Mouse (Mus musculus) liver, postnatal 0 days (tissue): ENCODE measurements at regions not wholly inside any gene's neighbourhood (a gene's known extent, or its start where the extent isn't known, plus 50 kb on each side); places are given as distances from the start of the nearest gene placed in this dataset.

Experiments
- ATAC-seq: fragments of 200-750 bp; cut with Nextera tagmentation; 2 replicates; pipeline ENCODE4 v1.8.0; 2017; ENCODE audit warnings: mild to moderate bottlenecking, moderate library complexity
- DNase-seq: peaks from one replicate; pipeline ENCODE4 v3.0.0-alpha.2; 2016
- H3K27ac ChIP-seq: fragments of 300-500 bp; sonication (generic); 2 replicates; pipeline ENCODE4 v1.5.1; 2014; ENCODE audit warnings: antibody characterized with exemption, moderate library complexity, mild to moderate bottlenecking, low read depth
- H3K27me3 ChIP-seq: fragments of 300-500 bp; sonication (generic); 2 replicates; pipeline ENCODE4 v1.6.1; 2014; ENCODE audit warnings: low read length, control low read depth, mixed read lengths; ENCODE audit not compliant: insufficient read depth
- H3K36me3 ChIP-seq: fragments of 300-500 bp; sonication (generic); replicated peaks from 2 replicates; pipeline ENCODE4 v1.6.1; 2014; ENCODE audit warnings: mild to moderate bottlenecking, control low read depth, low read length, moderate library complexity, mixed read lengths; ENCODE audit not compliant: insufficient read depth
- H3K4me1 ChIP-seq: fragments of 300-500 bp; sonication (generic); 2 replicates; pipeline ENCODE4 v1.6.1; 2014; ENCODE audit warnings: antibody characterized with exemption, mild to moderate bottlenecking, control low read depth; ENCODE audit not compliant: insufficient read depth
- H3K4me2 ChIP-seq: fragments of 300-500 bp; sonication (generic); 2 replicates; pipeline ENCODE4 v1.6.1; 2014; ENCODE audit warnings: low read depth, mild to moderate bottlenecking, low read length, moderate library complexity, mixed read lengths
- H3K4me3 ChIP-seq: fragments of 300-500 bp; sonication (generic); 2 replicates; pipeline ENCODE4 v1.5.1; 2014; ENCODE audit warnings: low read depth, low read length
- H3K9ac ChIP-seq: fragments of 300-500 bp; sonication (generic); replicated peaks from 2 replicates; pipeline ENCODE4 v1.6.1; 2014; ENCODE audit warnings: mild to moderate bottlenecking, moderate library complexity
- H3K9me3 ChIP-seq: fragments of 300-500 bp; sonication (generic); 2 replicates; pipeline ENCODE4 v1.6.1; 2016; ENCODE audit warnings: mild to moderate bottlenecking, control low read depth, low read length, mixed read lengths
- CTCF ChIP-seq: sonication (generic); IDR thresholded peaks from 2 replicates; pipeline ENCODE4 v1.5.1; 2016; ENCODE audit warnings: antibody characterized with exemption, low read depth
- EP300 ChIP-seq: IDR thresholded peaks from 2 replicates; pipeline ENCODE4 v1.6.1; 2016; ENCODE audit warnings: antibody characterized with exemption, low read depth, mild to moderate bottlenecking
- WGBS: fragments of 180-500 bp; shearing (Covaris S2); extraction: QIAGEN DNeasy Blood & Tissue Kit; methylation state at CpG from one replicate; pipeline ENCODE4 v1.1.7; 2014; ENCODE audit not compliant: insufficient replicate concordance; 5-methylcytosine and 5-hydroxymethylcytosine counted together

DNA sequence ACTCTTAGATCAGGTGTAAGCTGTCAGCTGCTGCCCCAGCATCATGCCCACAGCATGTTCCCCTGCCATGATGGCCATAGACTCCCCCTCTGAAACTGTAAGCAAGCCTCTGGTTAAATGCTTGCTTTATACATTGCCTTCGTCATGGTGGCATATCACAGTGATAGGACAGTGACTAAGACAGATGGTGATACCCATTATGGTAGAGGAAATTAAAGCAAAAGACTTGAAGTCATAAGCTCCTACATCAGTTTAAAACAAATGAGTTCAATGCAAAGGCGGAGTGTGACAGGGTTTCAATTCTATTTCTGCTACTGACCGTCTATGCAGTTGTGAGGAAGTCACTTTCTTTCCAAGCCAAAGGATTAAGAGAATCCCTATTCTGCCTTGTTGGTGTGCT lies 204.9 kb downstream of the Rps15a start:
- 79% methylated on average over 3 of the region's 3 CpGs for WGBS
- Histone ChIP-seq H3K4me2 (no peak overlapping the region), H3K4me3 (no peak overlapping the region), H3K27me3 (no peaks in the 10 kb centered on the region), H3K4me1 (no peaks in the 10 kb centered on the region), H3K36me3 (no peaks in the 10 kb centered on the region), H3K9me3 (no peaks in the 10 kb centered on the region), H3K9ac (no peak overlapping the region), H3K27ac (no peak overlapping the region)
- no peak for TF ChIP-seq CTCF
- no peak for TF ChIP-seq EP300
- DNase-seq (no peak), ATAC-seq (no peak)

GRCm38 (mm10) chr7:117896528-117896927 lies 219.5 kb downstream of the Rps15a start:
- Histone ChIP-seq H3K27ac (no peak overlapping the region), H3K36me3 (no peaks in the 10 kb centered on the region), H3K4me2 (no peak overlapping the region), H3K27me3 (no peaks in the 10 kb centered on the region), H3K9me3 (no peaks in the 10 kb centered on the region), H3K4me3 (no peak overlapping the region), H3K9ac (no peak overlapping the region), H3K4me1 (no peaks in the 10 kb centered on the region)
- WGBS: 82% methylated on average over 2 of the region's 2 CpGs
- DNase-seq (peak; percentile 20), ATAC-seq (no peak)
- TF ChIP-seq EP300: no peak
- no peak for TF ChIP-seq CTCF

DNA sequence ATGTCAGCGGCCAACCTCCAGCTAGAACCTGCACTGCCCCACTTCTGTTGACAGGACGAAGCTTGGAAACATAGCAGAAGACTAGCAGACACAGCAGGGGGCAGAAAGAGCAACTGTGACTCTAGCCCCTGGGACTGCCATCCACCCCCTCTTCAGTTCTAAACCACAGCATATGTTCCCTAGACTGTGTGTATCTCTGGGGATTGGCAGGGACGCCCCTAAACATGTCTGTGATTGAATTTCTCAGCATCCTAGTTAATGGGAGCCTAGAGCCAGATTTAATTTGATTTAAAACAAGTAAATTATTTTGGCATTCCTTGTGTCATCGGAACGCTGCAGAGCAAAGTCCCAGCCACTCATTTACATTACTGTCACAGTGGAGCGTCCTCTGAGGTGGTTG lies 228.7 kb downstream of the Rps15a start:
- Histone ChIP-seq H3K4me2 (no peak overlapping the region), H3K4me3 (no peak overlapping the region), H3K4me1 (no peaks in the 10 kb centered on the region), H3K27ac (no peak overlapping the region), H3K36me3 (no peaks in the 10 kb centered on the region), H3K27me3 (no peaks in the 10 kb centered on the region), H3K9ac (no peak overlapping the region), H3K9me3 (no peaks in the 10 kb centered on the region)
- no peak for ATAC-seq
- no peak for TF ChIP-seq EP300
- TF ChIP-seq CTCF: no peak
- 62% methylated on average over 6 of the region's 6 CpGs for WGBS
- no peak for DNase-seq

DNA sequence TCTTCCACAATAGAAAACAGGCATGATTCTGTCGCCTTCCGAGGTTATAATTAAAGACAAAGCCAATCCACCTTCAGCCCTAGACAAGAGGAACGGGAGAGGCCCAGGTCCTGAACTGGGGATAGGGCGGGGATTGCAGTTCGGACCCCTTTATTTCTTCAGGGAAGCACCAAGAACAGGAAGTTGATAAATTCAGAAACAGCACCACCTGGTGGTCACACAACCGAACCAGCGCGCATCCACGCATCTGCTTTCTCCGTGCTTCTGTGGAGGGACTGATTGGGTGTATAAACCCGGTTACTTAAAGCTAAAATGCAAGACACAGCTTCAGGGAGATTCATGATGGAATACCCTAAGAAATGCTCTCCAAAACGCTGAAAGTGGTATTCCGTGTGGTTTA lies 233.2 kb downstream of the Rps15a start:
- H3K27ac ChIP-seq: no peak overlapping the region
- no peaks in the 10 kb centered on the region for H3K36me3 ChIP-seq
- no peaks in the 10 kb centered on the region for H3K4me1 ChIP-seq
- DNase-seq (peak; percentile 70), ATAC-seq (no peak)
- H3K27me3 ChIP-seq: no peaks in the 10 kb centered on the region
- no peak overlapping the region for H3K4me3 ChIP-seq
- TF ChIP-seq EP300 (no peak), CTCF (peak; percentile 70)
- no peak overlapping the region for H3K9ac ChIP-seq
- no peak overlapping the region for H3K4me2 ChIP-seq
- no peaks in the 10 kb centered on the region for H3K9me3 ChIP-seq
- 5% methylated on average over 13 of the region's 13 CpGs for WGBS

- WGBS: 61% methylated on average over 7 of the region's 7 CpGs
- Histone ChIP-seq H3K9ac (no peak overlapping the region), H3K9me3 (no peaks in the 10 kb centered on the region), H3K4me1 (no peaks in the 10 kb centered on the region), H3K4me3 (no peak overlapping the region), H3K36me3 (no peaks in the 10 kb centered on the region), H3K4me2 (no peak overlapping the region), H3K27me3 (no peaks in the 10 kb centered on the region), H3K27ac (no peak overlapping the region)
- no peak for TF ChIP-seq EP300
- TF ChIP-seq CTCF: no peak
- DNase-seq: no peak
- ATAC-seq: no peak
These were observed 237.1 kb downstream of the Rps15a start for GRCm38 (mm10) chr7:117878903-117879302.

DNA sequence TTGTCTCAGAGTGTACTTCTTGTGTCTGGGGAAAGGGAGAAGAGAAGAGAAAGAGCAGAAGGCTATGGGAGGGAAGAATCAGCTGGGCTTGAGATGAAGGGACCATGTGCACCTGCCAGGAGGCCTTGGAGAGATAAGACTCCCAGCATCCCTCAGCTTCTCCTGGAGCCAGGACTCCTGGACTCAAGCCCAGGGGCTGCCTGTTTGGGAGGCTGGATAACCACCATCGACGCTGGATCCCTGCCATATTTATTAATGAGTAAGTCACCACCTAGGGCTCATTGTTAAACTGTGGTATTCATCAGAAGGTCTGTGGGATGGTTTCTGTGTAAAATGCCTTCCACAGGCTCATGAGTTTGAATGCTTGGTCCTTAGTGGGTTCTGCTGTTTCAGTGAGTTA lies 240.7 kb downstream of the Rps15a start:
- H3K36me3 ChIP-seq: no peaks in the 10 kb centered on the region
- H3K9ac ChIP-seq: no peak overlapping the region
- no peak overlapping the region for H3K27ac ChIP-seq
- TF ChIP-seq EP300 (no peak), CTCF (no peak)
- WGBS: 78% methylated on average over 2 of the region's 2 CpGs
- no peaks in the 10 kb centered on the region for H3K4me1 ChIP-seq
- H3K27me3 ChIP-seq: no peaks in the 10 kb centered on the region
- ATAC-seq: no peak
- DNase-seq: no peak
- no peak overlapping the region for H3K4me3 ChIP-seq
- H3K4me2 ChIP-seq: no peak overlapping the region
- no peaks in the 10 kb centered on the region for H3K9me3 ChIP-seq

DNA sequence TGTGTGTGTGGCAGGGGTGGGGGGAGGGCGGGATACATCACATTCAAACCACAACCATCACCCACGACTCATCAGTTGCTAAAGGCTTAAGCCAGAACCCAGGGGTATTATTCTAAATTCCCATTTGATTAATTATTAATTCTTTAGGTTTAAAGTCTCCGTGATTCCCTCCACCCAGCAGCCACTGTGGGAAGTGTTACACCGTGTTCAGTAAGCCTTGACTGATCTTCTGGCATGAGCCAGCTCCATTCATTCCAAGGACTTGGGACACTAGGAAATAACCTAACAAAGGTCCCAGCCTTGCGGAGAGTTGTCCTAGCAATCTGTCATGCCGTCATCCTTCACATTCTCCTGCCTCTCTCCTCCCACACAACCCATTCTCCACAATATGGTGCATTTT lies 256.6 kb downstream of the Rps15a start:
- TF ChIP-seq EP300: no peak
- Histone ChIP-seq H3K9me3 (no peaks in the 10 kb centered on the region), H3K9ac (no peak overlapping the region), H3K4me3 (no peak overlapping the region), H3K36me3 (no peaks in the 10 kb centered on the region), H3K4me2 (no peak overlapping the region), H3K27me3 (no peaks in the 10 kb centered on the region), H3K27ac (no peak overlapping the region), H3K4me1 (no peaks in the 10 kb centered on the region)
- 63% methylated on average over 6 of the region's 6 CpGs for WGBS
- ATAC-seq: no peak
- DNase-seq: no peak
